Mouse (Mus musculus): ENCODE measurements around the gene Ydjc.

- TF ChIP-seq NELFE (IDR thresholded peaks at IDR 0.05; ENCODE audit: low read depth, low read length) (no peak), CTCF (IDR thresholded peaks at IDR 0.05 in 2 of 3, conservative IDR thresholded peaks at IDR 0.05 in 1 of 3; ENCODE audit: control insufficient read depth in 1 of 3, insufficient read depth in 1 of 3, low read depth in 2 of 3, low read length in 3 of 3, poor library complexity in 1 of 3, severe bottlenecking in 1 of 3) (no peak)
These were observed 41.1 kb downstream of the Ydjc start for GRCm38 (mm10) chr16:17185475-17185874.

Measured in MEL (cell line).